Mouse (Mus musculus) C2C12 (cell line): Measurements from ENCODE around the gene Snrpd3. TPM values are rescaled to one million over a fixed set of nuclear protein-coding genes. Genes with fewer than 3 reads are reported as not detected.

Experiments used
- H3K27me3 ChIP-seq: one replicate; pipeline ENCODE4 v1.6.1; 2011; ENCODE audit not compliant: control insufficient read depth, insufficient read depth, insufficient read length
- H3K36me3 ChIP-seq: one replicate; pipeline ENCODE4 v1.6.1; 2011; ENCODE audit not compliant: control insufficient read depth, insufficient read depth
- H3K4me3 ChIP-seq: one replicate; pipeline ENCODE4 v1.5.1; 2011; ENCODE audit warnings: mild to moderate bottlenecking, control low read depth; ENCODE audit not compliant: poor library complexity, insufficient read depth, severe bottlenecking
- H3K79me2 ChIP-seq: one replicate; pipeline ENCODE4 v1.6.1; 2011; ENCODE audit not compliant: control insufficient read depth, insufficient read depth
- H3K79me3 ChIP-seq: one replicate; pipeline ENCODE4 v1.6.1; 2011; ENCODE audit warnings: low read depth, control low read depth
- H3ac ChIP-seq: one replicate; pipeline ENCODE3; 2011; ENCODE audit warnings: low read depth; ENCODE audit not compliant: control insufficient read depth, insufficient read length
- CEBPB ChIP-seq: IDR thresholded peaks from one replicate; pipeline ENCODE4 v1.6.1; 2011; ENCODE audit warnings: low read depth, mild to moderate bottlenecking, control low read depth, moderate library complexity
- CTCF ChIP-seq: IDR thresholded peaks from one replicate; pipeline ENCODE4 v1.5.1; 2011; ENCODE audit not compliant: control insufficient read depth, insufficient read depth, insufficient read length
- FOSL1 ChIP-seq: IDR thresholded peaks from one replicate; pipeline ENCODE4 v1.8.0; 2011; ENCODE audit warnings: mild to moderate bottlenecking, low read length; ENCODE audit not compliant: poor library complexity, insufficient read depth, severe bottlenecking
- MAX ChIP-seq: IDR thresholded peaks from one replicate; pipeline ENCODE4 v1.6.1; 2011; ENCODE audit warnings: mild to moderate bottlenecking, control low read depth
- MYOD1 ChIP-seq: IDR thresholded peaks from one replicate; pipeline ENCODE4 v1.6.1; 2011; ENCODE audit warnings: low read depth; ENCODE audit not compliant: control insufficient read depth, insufficient read length
- MYOG ChIP-seq: IDR thresholded peaks from one replicate; pipeline ENCODE4 v1.6.1; 2011; ENCODE audit not compliant: control insufficient read depth, insufficient read length; ENCODE audit errors: extremely low read depth
- USF1 ChIP-seq: IDR thresholded peaks from one replicate; pipeline ENCODE4 v1.6.1; 2011; ENCODE audit warnings: low read depth, mild to moderate bottlenecking, control low read depth, moderate library complexity
- polyA plus RNA-seq: library from polyadenylated mRNA; unstranded; fragments of >200 nt; fragmentation: generic; extraction: Trizol; gene quantifications from one replicate; pipeline ENCODE4 v1.2.1, GENCODE M21; 2012; ENCODE audit warnings: missing spikeins

The Snrpd3 gene
- polyA plus RNA-seq, 1 experiment, result 358 TPM

DNA sequence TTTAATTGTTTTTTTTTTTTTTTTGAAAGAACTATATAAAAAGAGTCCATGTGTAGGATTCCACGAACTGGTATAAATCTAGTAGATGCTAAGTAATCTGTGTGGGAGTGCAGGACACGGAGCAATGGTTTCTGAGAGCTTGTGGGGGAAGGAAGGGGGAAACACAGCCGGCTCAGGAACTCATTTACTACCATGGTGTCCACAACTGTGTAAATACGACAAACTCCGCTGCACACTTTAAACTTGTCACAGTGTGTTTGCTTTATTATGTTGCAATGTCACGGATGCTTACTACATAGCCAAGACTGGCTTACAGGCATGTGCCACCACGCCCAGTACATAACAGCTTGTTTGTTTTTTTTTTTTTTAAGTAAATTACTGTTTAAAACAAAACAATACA, 32.5 kb downstream of the Snrpd3 start:
- Histone ChIP-seq H3ac (no peak overlapping the region), H3K4me3 (no peak overlapping the region), H3K79me3 (no peaks in the 10 kb centered on the region), H3K79me2 (no peaks in the 10 kb centered on the region), H3K27me3 (no peaks in the 10 kb centered on the region), H3K36me3 (no peaks in the 10 kb centered on the region)
- TF ChIP-seq USF1 (no peak), CEBPB (peak; percentile 11)

- H3K27me3 ChIP-seq, result no peaks in the 10 kb centered on the region
- TF ChIP-seq MYOG (no peak), FOSL1 (no peak), CTCF (no peak), MAX (no peak), USF1 (no peak), MYOD1 (no peak), CEBPB (no peak)
- no peaks in the 10 kb centered on the region for H3K79me3 ChIP-seq
- H3K4me3 ChIP-seq, result no peak overlapping the region
- H3ac ChIP-seq, result no peak overlapping the region
- H3K36me3 ChIP-seq, result peaks cover 5% of the 10 kb centered on the region
- no peaks in the 10 kb centered on the region for H3K79me2 ChIP-seq
Observed at GRCm38 (mm10) chr10:75551175-75551574, 33.8 kb downstream of the Snrpd3 start.

- Histone ChIP-seq H3ac (no peak overlapping the region), H3K79me3 (no peaks in the 10 kb centered on the region), H3K27me3 (no peaks in the 10 kb centered on the region), H3K4me3 (no peak overlapping the region), H3K36me3 (peaks cover 9% of the 10 kb centered on the region), H3K79me2 (no peaks in the 10 kb centered on the region)
- TF ChIP-seq MYOG (no peak), MYOD1 (no peak), MAX (no peak), FOSL1 (no peak), CEBPB (no peak), CTCF (no peak), USF1 (no peak)
Observed at GRCm38 (mm10) chr10:75552106-75552505, 34.8 kb downstream of the Snrpd3 start.

DNA sequence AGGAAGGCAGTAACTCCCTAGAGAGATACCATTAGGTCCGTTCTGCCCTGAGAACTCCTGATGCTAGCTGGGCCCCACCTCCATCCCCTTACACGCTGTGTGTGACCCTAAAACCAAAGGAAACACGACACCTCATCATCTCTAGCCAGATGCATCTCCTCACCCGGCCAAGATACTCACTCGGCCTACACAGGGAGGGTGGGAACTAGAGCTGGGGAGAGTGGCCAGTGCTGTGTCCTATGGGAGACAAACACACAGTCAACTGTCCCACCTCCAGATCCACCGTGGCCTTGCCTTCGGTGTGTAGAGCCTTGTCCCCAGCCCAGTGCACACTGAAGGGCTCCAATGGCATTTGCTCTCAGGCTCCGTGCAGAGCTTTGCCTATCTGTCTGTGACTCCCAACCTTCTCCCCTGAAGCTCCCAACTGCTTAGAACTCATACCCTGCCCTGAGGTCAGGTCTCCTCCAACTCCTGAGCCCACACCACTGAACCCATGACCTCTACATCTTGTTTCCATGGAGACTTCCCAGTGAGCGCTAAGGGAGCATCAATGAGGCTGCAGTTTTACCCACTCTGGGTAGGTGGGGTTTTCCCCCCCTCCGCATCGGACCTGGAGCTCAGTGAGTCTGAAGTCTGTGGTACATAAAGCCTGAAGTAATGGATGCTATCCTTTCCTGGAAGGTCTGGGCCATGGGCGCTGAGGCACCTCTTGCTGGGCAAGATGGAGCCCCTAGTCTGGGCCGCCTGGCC, 35.5 kb downstream of the Snrpd3 start:
- Histone ChIP-seq H3ac (no peak overlapping the region), H3K27me3 (no peaks in the 10 kb centered on the region), H3K36me3 (peaks cover 9% of the 10 kb centered on the region), H3K4me3 (no peak overlapping the region), H3K79me2 (no peaks in the 10 kb centered on the region), H3K79me3 (no peaks in the 10 kb centered on the region)
- TF ChIP-seq CTCF (no peak), MYOG (no peak), CEBPB (no peak), MAX (no peak), FOSL1 (no peak)

- H3K36me3 ChIP-seq, result peaks cover 9% of the 10 kb centered on the region
- no peak overlapping the region for H3K4me3 ChIP-seq
- H3ac ChIP-seq, result no peak overlapping the region
- no peak for TF ChIP-seq CTCF
- TF ChIP-seq MYOG, result no peak
- TF ChIP-seq CEBPB, result peak; percentile 58
- TF ChIP-seq MAX, result no peak
- TF ChIP-seq USF1, result no peak
- no peaks in the 10 kb centered on the region for H3K79me2 ChIP-seq
- no peaks in the 10 kb centered on the region for H3K27me3 ChIP-seq
- H3K79me3 ChIP-seq, result no peaks in the 10 kb centered on the region
Observed at GRCm38 (mm10) chr10:75554090-75554489, 36.7 kb downstream of the Snrpd3 start.

DNA sequence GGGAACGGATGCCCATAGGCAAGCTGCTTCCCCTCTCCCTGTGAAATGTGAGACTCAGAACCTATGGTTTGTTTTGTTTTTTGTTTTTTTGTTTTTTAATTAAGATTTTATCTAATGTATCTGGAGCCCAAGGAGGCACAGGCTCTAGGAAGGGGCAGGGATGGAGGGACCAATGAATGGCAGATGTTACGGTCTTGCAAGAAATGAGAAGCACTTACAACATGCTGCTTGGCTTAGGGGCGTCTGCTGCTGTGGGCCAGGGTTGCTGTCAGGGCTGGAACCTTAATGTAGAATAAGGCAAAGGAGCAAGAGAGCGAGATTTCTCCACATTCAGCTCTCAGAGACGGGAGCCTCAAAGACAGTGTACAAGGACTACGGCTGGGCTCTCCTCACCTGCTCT, 38.2 kb downstream of the Snrpd3 start:
- no peaks in the 10 kb centered on the region for H3K27me3 ChIP-seq
- H3ac ChIP-seq, result no peak overlapping the region
- H3K4me3 ChIP-seq, result no peak overlapping the region
- no peak for TF ChIP-seq MYOD1
- no peaks in the 10 kb centered on the region for H3K79me3 ChIP-seq
- peaks cover 9% of the 10 kb centered on the region for H3K36me3 ChIP-seq
- no peaks in the 10 kb centered on the region for H3K79me2 ChIP-seq

GRCm38 (mm10) chr10:75556026-75556425, 38.7 kb downstream of the Snrpd3 start:
- Histone ChIP-seq H3K27me3 (no peaks in the 10 kb centered on the region), H3K36me3 (peaks cover 9% of the 10 kb centered on the region), H3K4me3 (no peak overlapping the region), H3ac (no peak overlapping the region), H3K79me3 (no peaks in the 10 kb centered on the region), H3K79me2 (no peaks in the 10 kb centered on the region)
- TF ChIP-seq MYOG, result no peak
- TF ChIP-seq MYOD1, result no peak
- no peak for TF ChIP-seq CEBPB
- no peak for TF ChIP-seq MAX
- TF ChIP-seq FOSL1, result no peak
- TF ChIP-seq USF1, result no peak
- TF ChIP-seq CTCF, result no peak
